Mouse (Mus musculus) c-Kit-negative CD71-positive TER-119-positive erythroid progenitor cells, embryonic 14.5 days (primary cell): ENCODE results near the gene Scyl3.

Experiments
- DNase-seq: peaks from one replicate; pipeline ENCODE4 v3.0.0-alpha.2; 2013; ENCODE audit warnings: low read depth, low spot score

Scyl3 gene

DNA sequence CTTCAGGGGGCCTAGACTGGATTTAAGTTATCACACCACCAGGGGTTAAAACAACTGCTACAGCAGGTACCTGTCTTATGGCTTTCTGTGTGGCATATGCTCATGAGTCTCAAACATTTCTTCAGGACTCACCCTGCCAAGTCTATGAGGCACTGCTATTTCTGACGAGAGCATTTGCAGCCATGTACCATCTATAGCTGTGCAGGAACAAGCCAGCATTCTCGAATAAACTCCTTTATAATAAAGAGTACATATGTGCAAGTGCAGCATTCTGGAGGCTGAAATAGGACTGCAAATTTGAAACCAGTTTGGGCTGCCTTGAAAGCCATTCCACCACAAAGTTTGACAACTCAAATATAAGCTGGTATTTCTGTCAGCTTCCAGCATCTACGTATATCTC lies 29.1 kb downstream of the Scyl3 start:
- no peak for DNase-seq

DNA sequence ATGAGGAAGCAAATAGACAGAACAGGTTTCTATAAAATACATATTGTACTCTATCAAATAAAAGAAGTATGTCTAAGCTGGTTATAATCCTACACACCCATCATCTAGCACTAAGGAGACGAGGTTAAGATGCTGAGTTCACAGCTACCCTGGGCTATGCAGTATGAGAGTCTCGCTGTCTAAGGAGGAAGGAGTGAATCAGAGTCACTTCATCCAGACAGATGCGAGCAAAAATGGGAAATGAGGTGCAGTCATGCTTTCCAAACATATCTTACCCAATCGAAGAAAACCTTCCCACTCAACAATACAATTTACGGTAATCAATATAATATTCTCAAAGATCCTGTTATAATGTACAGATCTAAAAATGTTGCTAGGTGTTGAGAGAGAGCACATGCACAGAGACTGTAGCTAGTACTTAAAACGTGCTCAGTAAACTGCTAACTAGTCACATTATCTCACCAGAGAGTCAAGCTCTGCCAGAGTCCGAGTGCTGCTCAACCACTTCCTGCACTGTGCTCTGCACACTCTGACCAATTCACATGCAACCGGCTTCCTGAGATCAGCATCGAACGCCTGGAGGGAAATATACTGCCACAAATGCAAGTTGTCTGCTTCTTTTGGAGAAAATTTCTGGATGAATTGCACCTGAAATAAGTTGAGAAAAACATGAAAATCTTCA lies 35.2 kb downstream of the Scyl3 start:
- no peak for DNase-seq

DNA sequence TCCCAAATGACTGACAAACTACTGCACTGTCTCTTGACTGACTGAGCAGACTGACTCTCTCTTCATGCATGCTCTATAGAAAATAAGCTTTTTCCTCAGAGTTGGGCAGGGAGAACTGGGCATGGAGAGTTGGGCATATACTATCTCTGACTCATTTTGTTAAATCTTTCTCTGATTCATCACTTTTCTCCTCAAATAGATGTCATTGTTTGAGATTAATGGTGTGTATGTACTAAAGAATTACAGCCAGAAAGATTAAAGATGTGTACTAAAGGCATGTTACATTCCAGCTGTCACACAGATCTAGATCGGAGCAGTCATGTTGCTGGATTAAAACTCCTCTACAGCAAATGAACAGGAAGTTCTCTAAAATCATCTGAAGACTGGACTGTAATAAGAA lies 45.6 kb downstream of the Scyl3 start:
- DNase-seq, result no peak

DNA sequence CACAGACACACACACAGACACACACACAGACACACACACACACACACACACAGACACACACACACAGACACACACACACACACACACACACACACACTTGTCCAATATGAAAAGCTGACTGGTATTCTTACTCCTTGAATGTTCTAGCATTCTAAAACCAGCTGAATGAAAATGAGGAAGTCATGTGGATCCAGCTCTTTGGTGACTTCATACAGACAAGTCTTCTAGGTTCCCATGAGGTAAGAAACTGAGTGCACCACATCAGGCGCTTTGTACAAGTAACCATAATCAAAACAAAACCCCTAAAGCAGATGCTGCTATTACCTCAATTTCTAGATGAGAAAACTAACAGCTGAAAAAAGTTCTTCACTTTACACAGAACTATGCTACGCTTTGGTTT lies 46.2 kb downstream of the Scyl3 start:
- DNase-seq, result no peak

DNA sequence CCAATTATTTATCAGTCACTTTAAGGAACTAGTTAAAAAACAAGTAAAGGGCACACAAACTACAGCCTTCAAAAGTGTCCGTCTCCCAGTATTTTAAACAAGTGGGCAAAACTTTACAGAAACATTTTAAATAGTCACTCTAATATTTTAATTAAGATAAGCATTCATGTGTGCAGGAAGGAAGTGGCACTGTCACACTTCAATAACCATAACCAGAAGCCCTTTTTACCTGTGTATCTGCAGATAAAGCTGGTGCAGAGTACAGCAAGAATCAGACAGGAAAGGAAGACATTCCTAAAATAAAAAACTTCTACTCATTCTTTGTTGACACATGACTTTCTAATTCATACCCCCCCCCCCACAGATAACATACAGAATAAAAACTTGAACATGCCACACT lies 47.6 kb downstream of the Scyl3 start:
- no peak for DNase-seq

DNA sequence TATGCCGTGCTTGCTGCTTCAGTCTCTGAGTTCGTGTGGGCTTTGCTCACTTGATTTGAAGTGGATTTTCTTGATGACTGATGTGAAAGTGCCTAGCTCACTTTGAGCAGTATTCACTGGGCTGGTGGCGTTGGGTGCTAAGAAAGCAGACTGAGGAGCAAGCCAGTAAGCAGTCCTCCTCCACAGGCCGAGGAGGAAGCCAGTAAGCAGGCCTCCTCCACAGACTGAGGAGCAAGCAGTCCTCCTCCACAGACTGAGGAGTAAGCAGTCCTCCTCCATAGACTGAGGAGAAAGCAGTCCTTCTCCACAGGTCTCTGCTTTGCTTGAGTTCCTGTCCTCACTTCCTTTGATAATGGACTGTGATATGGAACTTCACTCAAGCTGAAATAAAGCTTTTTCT lies 63.5 kb downstream of the Scyl3 start:
- DNase-seq, result no peak

DNA sequence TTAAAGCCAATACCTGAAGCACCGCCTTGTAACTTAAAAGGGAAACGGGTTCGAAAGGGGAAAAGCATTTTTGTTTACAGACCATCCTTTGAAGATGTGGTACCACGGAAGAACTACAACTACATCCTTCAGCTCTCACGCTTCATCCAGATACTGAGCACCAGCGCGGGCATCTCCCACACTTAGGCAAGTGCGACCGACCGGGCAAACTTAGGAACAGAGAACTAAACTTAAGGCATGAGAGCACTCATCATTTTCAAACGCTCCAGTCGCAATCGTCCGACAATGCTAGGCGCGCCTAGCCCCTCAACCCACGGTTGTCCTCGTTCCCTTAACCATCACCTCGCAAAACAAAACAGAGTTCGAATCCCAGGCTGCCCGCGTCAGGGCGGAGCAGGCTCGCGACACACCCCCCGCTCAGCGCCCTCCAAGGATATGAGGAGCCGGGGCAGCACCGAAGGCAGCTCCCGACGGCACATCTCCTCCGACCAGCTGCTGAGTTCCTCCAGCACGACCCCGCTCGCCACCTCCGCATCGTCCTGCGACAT lies 65.3 kb downstream of the Scyl3 start:
- no peak for DNase-seq

DNA sequence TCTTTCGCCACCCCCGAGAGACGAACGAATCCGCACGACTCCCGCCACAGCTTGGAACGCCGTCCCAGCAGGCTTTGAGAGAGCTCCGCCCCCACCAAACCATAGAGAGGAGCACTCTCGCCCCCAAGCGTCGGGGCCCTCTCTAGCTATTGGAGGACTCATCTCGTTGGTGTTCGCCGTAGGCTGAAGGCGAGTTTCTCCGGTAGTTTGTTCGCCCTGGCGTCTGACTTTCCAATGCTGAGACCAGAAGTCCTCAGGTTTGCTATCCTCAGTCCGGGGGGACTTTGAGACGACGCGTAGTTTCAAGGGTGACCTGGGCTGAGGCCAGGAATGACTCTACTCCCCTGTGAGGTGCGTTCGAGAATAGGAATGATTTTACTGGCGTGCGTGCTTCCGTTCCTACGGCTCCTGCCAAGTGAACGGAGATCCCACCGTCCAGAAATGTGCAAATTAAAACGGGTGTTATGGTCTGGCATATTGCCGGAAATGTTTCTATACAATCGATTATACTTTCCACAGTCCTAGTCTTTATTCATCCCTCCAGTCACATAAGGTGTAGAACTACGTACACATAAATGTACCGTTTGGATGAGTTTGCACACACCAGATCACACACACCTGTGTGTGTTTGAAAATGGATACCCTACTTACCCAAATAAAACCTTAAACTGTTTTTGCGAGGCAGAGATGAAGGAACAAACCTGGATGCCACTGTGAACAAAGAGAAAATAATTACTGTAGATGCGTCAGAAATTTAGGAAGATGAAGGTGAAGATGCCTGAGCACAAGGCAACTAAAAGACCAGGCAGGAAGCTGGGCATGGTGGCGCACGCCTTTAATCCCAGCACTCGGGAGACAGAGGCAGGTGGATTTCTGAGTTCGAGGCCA lies 66.1 kb downstream of the Scyl3 start, which contains the start of the genes BC055324 and Mettl18:
Gene BC055324 (minus strand): TSS at position 76 of the 888 bp plus-strand sequence.
Gene Mettl18 (plus strand): TSS at position 169 of the 888 bp plus-strand sequence.
- peak; percentile 90 for DNase-seq

DNA sequence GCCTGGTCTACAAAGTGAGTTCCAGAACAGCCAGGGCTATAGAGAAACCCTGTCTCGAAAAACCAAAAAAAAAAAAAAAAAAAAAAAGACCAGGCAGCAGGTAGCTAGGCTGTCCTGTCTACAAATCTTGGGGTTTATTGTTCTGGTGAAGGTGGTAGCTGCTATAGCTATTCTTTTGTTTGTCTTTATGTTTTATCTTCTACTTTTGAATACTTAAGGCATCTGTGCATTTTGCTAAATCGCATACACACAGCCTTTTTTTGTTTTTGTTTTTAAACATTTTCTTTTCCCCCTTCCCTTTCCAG lies 66.7 kb downstream of the Scyl3 start:
- DNase-seq, result no peak

DNA sequence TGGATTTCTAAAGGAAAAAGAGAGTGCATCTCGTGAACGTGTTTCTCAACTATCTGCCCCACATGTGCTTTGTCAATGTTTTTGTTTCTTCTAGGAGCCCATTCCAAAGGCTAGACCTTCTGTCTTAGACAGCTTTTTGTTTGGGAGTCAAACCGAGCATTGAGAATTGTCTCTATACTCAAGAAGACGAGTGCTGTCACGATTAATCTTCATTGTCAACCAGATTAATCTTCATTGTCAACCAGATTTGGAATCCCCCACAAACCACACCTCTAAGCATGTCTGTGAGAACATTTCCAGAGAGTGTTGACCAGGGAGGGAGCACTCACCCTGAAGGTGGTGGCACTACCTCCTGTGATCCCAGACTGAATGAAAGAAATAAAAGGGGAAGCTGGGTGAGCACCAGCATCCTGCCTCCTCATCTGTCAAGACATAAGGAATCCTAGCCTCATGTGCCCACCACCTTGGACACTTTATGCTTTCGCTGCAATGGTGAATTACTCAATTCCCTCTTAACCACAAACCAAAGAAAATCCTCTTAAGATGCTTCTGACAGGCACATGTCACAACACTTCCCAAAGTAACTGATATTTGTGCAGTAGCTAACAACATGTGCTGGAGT lies 73.0 kb downstream of the Scyl3 start:
- DNase-seq, result no peak

DNA sequence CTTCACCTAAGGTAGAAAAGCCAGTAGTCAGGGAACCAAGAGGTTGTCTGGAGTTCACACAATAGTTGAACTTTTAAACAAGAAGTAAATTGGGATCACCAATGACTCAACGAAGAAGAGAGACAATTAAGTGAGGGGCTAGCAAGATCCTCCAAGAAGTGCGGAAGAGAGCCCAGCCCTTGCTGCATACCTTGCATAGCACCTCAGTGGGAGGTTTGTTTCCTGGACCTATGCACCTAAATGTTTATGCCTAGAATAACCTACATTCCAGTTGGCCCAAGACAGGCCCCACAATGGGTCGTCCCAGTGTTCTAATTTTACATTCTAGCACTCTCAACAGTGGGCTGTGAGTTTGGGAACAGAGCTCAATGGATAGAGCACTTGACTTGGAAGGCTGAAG lies 75.4 kb downstream of the Scyl3 start:
- DNase-seq, result no peak
